Mouse (Mus musculus) telencephalon, adult 2 months (tissue): ENCODE measurements at regions not wholly inside any gene's neighbourhood (a gene's known extent, or its start where the extent isn't known, plus 50 kb on each side); places are given as distances from the start of the nearest gene placed in this dataset.
"Not testable (repeated sequence)": the region's sequence is repeated elsewhere in the genome, so short reads cannot be mapped to it uniquely, and the experiment has no call there.

Source experiments
- DNase-seq: peaks from one replicate; pipeline ENCODE4 v3.0.0-alpha.2; 2011; ENCODE audit warnings: low read depth, low spot score

GRCm38 (mm10) chr12:5764026-5764425 lies 388.5 kb upstream of the Klhl29 start:
- no peak for DNase-seq

GRCm38 (mm10) chr12:5762306-5762927 lies 386.9 kb upstream of the Klhl29 start:
- DNase-seq: no peak

DNA sequence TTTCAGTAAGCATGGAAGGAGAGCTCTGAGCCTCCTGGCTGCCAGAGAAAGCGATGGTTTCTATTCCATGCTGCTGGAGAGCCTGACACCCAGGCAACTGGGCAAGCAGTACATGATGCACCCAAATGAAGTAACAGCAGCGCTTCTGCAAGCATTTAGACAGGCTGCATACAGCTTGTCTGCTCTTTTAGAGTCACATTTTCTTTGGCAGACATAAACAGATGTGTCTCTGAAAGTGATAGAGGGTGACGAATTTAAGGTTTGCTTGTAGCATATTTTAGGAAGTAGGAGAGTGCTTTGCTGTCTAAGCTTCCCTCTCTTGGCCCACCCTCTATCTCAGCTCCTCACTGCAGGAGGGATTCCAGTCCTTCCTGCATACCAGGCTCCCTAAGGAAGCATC lies 384.0 kb upstream of the Klhl29 start:
- DNase-seq: peak; percentile 42

DNA sequence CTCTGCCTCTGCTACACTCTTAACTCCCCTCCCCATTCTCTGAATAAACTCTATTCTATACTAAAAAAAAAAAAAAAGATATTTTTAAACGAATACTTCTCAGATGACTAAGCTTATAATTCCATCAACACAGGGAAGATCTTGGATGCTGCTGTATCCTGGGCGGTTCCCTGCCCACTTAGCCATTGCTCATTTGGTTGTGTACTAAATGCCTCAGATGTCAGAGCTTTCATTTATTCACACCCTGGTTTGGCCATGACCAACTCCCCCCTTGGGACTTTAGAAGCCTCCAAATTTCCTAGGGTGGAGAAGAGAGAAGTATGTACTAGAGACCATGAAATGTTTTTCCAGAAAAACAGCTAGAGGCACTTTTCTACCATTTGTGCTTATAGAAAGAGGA lies 382.3 kb upstream of the Klhl29 start:
- DNase-seq: no peak

DNA sequence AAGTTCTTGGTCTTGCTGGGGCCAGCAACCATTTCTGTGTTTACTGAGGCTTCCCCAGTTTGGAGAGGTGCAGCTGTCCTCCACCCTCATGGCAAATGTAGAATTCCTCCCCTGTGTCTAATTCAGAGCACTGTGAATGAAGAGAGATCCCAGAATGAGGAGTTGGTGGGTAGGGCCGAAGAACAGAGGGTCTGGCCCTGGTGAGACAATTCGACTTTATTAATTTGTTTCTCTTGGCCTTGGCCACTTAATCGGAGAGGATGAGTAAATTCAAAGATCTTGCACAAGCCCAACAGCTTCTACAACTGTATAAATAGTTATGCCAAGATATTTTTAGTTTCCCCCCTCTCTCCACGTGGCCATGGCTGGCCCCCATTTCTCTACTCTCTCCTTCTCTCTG lies 381.9 kb upstream of the Klhl29 start:
- no peak for DNase-seq

DNA sequence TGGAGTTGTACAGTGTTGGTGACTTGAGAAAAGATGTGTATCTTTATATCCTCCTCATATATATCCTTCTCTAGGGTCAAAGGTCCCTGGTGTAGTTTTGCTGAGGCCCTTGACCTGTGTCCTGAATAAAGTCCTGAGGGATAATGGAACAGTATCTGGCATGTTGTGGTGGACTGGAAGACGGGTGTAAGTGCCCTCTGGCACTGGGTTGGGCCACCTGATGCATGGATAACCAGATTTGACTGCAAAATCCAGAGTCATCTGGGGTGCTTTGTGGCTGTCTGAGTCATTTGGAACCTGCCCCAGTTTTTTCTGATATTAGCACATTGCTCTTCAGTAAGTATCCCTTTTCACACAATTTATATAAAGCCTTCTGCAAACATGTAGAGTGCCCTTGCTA lies 378.3 kb upstream of the Klhl29 start:
- no peak for DNase-seq

- no peak for DNase-seq
Observed at GRCm38 (mm10) chr12:5744086-5744709, 368.7 kb upstream of the Klhl29 start.

DNA sequence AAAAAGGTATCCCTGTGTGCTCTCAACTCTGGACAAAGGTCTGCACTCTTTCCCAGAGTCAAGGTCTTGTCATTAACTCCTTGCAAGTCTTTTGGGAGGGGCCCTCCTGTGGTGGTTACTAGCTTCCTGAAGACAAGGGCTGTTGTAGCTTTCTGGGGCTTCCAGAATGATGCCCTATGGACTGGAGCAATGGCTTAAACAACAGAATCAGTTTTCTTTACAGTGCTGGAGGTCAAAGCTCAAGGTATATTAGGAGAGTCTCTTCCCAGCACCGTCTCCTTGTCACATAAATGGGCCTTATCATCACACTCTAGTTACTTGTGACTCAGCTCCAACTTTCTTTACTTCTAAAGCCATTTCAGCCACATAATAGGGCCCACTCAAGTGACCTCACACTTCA lies 360.6 kb upstream of the Klhl29 start:
- no peak for DNase-seq

DNA sequence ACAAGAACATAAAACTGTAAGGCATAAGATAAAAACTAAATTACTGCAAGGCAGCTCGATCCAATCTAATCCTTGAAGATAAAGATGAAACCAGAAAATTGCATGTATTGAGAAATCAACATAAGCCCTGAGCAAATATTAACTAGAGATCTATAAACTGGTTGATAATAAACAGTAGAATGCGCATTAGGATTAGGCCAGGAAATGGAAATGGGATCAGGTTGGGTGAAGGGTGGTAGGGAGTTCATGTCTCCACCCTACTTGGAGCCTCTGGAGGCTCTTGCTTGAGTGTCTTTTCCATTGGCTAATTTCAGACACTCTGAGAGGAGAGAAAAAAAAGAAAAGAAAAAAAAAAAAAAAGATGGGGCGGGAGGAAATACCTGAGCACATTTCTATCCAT lies 359.4 kb upstream of the Klhl29 start:
- no peak for DNase-seq

GRCm38 (mm10) chr12:5723113-5723512 lies 347.6 kb upstream of the Klhl29 start:
- no peak for DNase-seq

GRCm38 (mm10) chr12:5717527-5717926 lies 342.0 kb upstream of the Klhl29 start:
- not testable (repeated sequence) for DNase-seq

DNA sequence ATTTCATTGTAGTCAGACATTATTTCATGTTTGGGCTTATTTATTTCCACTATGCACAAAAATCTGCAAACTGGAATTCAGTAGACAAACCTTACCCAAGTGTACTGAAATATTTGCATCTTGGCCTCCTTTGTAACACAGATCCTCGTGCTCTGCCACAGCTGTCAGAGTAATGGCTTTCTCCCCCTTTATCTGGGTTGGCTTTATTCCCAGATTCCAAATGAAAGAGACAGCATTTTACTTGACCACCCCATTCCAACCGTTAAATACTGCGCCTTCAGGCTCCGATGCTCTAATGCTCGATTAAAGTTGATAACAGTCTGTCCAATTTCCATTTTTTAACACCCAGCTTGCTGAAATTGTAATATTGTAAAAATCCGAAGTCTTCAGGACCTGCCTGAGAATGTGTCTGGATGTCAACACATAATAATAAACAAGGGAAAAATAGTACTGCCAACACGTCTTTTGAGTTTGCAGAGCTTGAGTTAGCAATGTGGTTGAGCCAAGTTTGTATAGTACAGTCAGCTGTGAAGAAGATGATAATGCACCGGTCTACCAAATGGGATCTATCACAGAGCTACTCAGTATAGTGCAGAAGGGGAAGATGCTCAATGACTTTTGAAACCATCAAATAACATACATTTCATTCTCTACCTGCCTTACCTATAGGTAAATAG lies 323.4 kb upstream of the Klhl29 start:
- DNase-seq: peak; percentile 19

GRCm38 (mm10) chr12:5682182-5682581 lies 306.7 kb upstream of the Klhl29 start:
- DNase-seq: no peak

DNA sequence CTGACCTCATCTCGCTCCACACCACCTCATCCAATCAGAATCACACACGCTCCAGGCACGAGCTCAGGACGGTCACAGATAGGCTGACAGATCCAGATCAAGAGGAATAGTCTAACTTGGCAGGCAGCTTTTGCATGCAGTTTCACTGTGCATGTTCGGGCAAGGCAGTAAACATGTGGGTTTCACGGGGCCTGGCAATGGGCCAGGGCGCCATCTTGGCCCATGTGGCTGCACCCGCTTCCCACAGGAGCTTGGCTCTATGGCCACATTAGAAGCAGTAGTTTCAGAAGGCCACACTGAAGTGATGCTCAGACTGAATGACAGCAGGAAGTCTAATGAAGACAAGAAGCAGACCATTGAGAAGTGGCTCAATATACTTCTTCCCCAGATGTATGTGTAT lies 302.6 kb upstream of the Klhl29 start:
- not testable (repeated sequence) for DNase-seq

GRCm38 (mm10) chr12:5668486-5668885 lies 293.0 kb upstream of the Klhl29 start:
- no peak for DNase-seq

GRCm38 (mm10) chr12:5637571-5638275 lies 262.2 kb upstream of the Klhl29 start:
- no peak for DNase-seq

DNA sequence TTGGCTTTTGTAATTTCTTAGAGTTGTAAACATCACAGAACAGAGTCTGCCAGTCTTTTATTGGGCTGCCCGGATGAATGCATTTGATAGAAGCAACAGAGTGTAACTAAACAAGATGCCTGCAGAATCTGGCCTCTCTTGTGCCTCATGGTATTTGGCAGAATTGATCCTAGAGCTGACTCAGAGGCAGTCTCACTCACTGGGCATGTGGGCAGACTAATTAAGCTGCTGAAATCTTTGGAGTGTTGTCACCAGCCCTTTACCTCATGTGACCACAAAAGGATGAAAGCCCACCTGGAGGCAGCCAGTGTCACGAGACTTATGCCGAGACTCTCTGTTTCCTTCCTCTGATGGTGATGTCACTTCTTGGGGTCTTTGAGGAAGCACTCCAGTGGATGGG lies 258.5 kb upstream of the Klhl29 start:
- DNase-seq: no peak

DNA sequence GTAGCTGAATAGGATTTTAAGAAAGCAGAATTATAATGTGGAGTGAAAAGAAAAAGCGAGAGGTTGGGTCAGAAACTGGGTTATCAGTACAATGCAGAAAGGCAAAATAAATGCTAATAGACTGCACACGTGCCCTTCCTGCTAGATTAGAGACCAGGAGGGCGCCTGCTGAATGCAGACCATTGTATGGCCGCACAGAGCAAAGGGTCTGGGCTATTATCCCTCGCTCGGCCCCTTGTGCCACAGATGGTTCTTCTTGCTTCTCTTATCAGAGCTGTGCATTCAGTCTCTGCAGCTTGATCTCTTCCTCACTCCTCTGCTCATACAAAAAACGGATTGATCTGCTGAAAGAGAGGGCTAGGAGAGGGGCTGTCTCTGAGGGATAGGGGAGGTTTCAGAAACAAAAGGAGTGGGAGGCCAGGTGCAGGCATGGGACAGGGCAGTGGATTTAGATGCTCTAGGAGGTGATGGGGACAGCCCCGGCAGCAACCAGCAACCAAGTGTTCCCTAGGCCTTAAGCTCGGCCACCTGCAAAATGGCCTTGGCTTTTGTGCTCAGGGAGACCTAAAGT lies 225.7 kb upstream of the Klhl29 start:
- DNase-seq: no peak

GRCm38 (mm10) chr12:5599426-5599825 lies 223.9 kb upstream of the Klhl29 start:
- no peak for DNase-seq

GRCm38 (mm10) chr12:5598961-5599360 lies 223.5 kb upstream of the Klhl29 start:
- DNase-seq: no peak

- peak; percentile 46 for DNase-seq
Observed at GRCm38 (mm10) chr12:5572831-5573230, 197.3 kb upstream of the Klhl29 start.

DNA sequence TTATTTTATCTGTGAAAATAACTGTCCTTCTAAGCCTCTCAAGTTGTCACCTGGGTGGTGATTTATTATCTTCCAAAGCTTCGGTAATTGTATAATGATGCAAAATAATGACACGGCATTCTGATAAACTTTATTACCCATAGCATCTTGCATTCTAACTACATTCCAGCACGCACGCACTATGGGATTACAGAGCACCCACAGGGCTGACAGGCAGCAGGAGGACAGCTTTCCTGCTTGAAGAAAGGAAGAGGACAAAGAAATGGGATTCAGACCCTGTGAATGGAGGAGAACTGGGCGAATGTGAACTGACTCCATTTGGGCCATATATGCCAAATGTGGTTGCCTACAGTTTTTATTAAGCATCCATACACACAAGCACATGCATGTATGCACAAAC lies 193.5 kb upstream of the Klhl29 start:
- no peak for DNase-seq
